Mouse (Mus musculus): Measurements from ENCODE around the gene Zfp943. TPM values are rescaled to one million over a fixed set of nuclear protein-coding genes. Genes with fewer than 3 reads are reported as not detected.

The Zfp943 gene
- polyA plus RNA-seq (2012; rRNA removed; ENCODE audit: low replicate concordance), result 1.3 TPM in 2 replicates

DNA sequence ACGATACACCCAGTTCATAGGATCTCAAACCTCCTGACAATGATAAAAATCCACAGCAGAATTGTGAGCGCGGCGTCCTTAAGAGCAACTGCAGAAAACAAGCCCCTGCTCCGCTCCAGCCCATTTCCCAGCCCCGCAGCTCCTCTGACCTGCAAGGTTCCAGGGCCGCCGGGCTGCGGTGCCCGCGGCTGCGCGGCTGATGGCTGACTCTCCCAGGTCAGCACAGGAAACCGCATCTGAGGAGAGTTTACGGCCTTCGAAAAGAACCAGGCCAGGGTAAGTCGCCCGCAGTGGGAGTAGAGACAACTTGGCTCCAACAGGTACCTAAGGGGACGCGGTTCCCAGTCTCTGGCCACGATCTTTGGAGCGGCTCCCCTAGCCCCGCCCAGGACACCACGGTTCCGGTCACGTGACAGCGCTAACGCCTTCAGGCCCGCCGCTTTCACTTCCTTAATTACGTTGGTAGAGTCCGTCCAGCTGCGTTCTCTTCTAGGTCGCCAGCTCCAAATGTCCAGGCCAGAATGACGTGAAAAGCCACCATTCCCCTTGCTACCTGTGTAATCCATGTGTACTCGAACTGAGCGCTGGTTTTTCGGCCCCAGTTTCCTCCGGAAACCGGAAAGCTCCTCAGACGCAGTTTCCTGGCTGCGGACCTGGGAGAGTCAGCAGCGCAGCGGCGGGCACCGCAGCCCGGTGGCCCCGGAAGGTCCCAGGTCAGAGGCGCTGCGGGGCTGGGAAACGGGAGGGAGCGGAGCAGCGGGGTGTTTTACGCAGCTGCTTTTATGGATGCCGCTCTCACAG is at the start of gene Zfp943, which contains the start of gene Zfp942:
Gene Zfp943 (plus strand): TSS at position 446 of the 801 bp plus-strand sequence.
Gene Zfp942 (minus strand): TSS at position 358 of the 801 bp plus-strand sequence.

Other genes starting within 250 kb of the Zfp943 start
- 0.25 and 0.63 TPM in 2 replicates for gene Zfp229, start 231.8 kb upstream of the Zfp943 start, polyA plus RNA-seq (2012; rRNA removed; ENCODE audit: low replicate concordance)
- gene Zfp820, start 116.8 kb upstream of the Zfp943 start, polyA plus RNA-seq (2012; rRNA removed; ENCODE audit: low replicate concordance), result 0.14 TPM in 1 of 2 replicates, not detected in the other
- gene Zfp995, start 52.6 kb upstream of the Zfp943 start, polyA plus RNA-seq (2012; rRNA removed; ENCODE audit: low replicate concordance), result 0.53 TPM in 1 of 2 replicates, not detected in the other
- 1.1 and 1.4 TPM in 2 replicates for gene Zfp942, start 88 bp upstream of the Zfp943 start, polyA plus RNA-seq (2012; rRNA removed; ENCODE audit: low replicate concordance)
- not detected in 2 replicates for gene Zfp947, start 203.6 kb downstream of the Zfp943 start, polyA plus RNA-seq (2012; rRNA removed; ENCODE audit: low replicate concordance)